Mouse (Mus musculus) B cell, adult 62 days (primary cell): ENCODE measurements around the gene Gmnn. TPM values are rescaled to one million over a fixed set of nuclear protein-coding genes. Genes with fewer than 3 reads are reported as not detected.

Experiments used
- total RNA-seq: library from RNA; stranded (reverse); gene quantifications from 4 replicates; pipeline ENCODE4 v1.2.4, GENCODE M21; 2023

Gmnn gene
- 7.3 to 10.8 TPM (median 8.7 TPM) in 4 replicates for total RNA-seq

DNA sequence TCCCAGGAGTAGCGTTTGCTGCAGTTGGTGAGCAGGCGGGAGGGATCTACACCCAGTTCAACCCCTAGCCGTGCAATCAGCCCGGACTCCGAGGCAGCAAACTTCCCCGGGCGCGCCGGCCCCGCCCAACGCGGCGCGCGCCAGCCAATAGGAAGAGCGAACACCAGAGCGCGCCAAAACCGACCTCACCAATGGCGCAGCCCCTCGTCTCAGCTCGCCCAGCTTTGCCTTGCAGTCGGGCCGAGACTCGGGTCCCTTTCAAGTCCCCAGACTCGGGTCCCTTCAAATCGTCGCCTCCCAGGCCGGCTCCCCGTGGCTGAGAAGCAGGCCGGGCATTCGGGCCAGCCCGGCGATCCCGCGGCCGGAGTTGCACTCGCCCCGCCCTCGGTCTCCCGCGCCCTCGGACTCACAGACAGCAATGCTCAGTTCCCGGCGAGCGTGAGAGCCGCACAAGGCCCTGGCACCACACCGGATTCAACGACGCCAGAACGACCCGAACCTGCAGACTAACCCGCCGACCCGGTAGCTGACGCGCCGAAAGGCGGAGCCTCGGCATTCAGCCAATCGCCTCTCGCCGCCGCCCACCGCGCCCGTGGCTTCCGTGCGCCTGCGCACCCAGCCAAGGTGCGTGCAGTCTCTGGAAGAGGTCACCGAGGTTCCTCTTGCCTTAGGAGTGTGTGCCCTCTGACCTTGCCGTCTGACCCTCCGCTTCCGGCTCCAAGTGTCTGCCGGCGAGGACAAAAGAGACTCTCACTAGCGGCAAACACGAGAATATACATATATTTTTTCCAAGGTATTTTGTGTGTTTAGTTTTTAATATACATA, at the start of gene Gmnn:
Gene Gmnn, minus strand, starts transcription at position 521 of the 825 bp plus-strand sequence.

DNA sequence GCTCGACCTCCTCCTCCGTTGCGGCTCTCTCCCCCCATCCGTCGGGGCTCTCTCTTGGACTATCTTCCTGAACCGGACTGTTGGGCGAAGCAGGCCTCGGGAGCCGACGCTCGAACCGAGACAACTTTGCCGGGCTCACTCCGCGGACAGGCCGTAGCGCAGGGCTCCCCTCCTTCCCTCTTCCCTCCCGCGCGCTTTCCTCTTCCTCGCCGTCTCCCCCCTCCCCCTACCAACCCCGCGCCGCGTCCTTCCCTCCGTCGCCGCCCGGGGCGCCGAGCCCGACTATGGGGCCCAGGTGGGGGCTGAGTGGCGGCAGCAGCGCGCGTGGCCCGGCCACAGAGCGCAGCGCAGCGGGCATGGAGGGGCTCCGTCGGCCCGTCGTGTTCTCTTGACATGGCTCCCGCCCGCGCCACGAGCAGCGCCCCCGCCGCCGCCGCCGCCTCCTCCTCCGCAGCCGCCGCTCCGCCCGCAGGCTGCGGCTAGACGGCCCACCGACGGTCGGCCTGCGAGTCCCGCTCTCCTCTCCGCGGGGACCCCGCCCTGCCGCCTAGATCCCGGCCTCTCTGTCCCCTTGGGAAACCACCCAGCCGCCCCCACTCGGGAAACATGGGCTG, 39.7 kb upstream of the Gmnn start, which contains the start of gene BC005537:
Gene BC005537, plus strand, starts transcription at position 350 of the 614 bp plus-strand sequence.

DNA sequence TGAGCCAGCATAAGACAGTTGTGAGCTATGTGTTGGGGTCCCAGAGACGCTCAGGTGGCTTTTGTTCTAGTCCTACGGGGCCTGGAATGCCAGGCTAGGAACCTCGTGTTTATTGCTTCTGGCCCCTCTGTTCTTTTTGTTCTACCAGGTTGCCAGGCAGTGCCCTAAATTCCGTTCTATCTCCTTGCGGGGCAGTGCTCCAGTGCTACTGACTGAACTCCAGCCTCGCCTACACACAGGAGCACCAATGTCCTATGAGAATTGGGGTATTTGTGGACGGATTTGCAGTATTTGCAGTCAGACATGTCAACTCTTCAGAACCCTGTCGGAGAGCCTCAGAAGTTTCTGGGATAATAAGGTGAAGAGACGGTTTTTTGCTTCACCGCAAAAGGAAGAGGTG, 20.7 kb downstream of the Gmnn start, which contains the start of gene Armh2:
Gene Armh2, plus strand, starts transcription at position 205 of the 400 bp plus-strand sequence.

Other genes with a start within 250 kb of the Gmnn start
- 529 to 590 TPM (median 539 TPM) in 4 replicates for gene Ripor2, start 179.7 kb downstream of the Gmnn start, total RNA-seq
- gene Armh2, start 20.7 kb downstream of the Gmnn start, total RNA-seq: 0.95 to 2.2 TPM (median 1.8 TPM) in 4 replicates
- 145 to 172 TPM (median 155 TPM) in 4 replicates for gene BC005537, start 39.7 kb upstream of the Gmnn start, total RNA-seq
- 14.4 to 22.0 TPM (median 17.4 TPM) in 4 replicates for gene Acot13, start 69.6 kb upstream of the Gmnn start, total RNA-seq
- 61.6 to 68.9 TPM (median 67.0 TPM) in 4 replicates for gene Tdp2, start 69.8 kb upstream of the Gmnn start, total RNA-seq
- not detected in 4 replicates for gene D130043K22Rik, start 83.2 kb upstream of the Gmnn start, total RNA-seq
- gene Aldh5a1, start 175.7 kb upstream of the Gmnn start, total RNA-seq: 0.09 to 0.36 TPM (median 0.14 TPM) in 3 of 4 replicates, not detected in the other
- not detected in 4 replicates for gene Gpld1, start 181.2 kb upstream of the Gmnn start, total RNA-seq